Mouse (Mus musculus) erythroblast, embryonic 14.5 days (primary cell): Measurements from ENCODE around the gene Bin2.

ENCODE experiments used
- GATA1 ChIP-seq: IDR thresholded peaks from 2 replicates; pipeline ENCODE4 v1.6.1; 2012; ENCODE audit warnings: low read length, inconsistent platforms, mixed read lengths
- TAL1 ChIP-seq: IDR thresholded peaks from 3 replicates; pipeline ENCODE4 v1.6.1; 2012; ENCODE audit warnings: low read length, inconsistent platforms, mixed read lengths

GRCm38 (mm10) chr15:100670833-100671232, 1.5 kb upstream of the Bin2 start:
- TF ChIP-seq TAL1 (no peak), GATA1 (no peak)
